Mouse (Mus musculus): ENCODE measurements around the gene Ggt1.
"Not testable (repeated sequence)": the region's sequence is repeated elsewhere in the genome, so short reads cannot be mapped to it uniquely, and the experiment has no call there.

Ggt1 gene

DNA sequence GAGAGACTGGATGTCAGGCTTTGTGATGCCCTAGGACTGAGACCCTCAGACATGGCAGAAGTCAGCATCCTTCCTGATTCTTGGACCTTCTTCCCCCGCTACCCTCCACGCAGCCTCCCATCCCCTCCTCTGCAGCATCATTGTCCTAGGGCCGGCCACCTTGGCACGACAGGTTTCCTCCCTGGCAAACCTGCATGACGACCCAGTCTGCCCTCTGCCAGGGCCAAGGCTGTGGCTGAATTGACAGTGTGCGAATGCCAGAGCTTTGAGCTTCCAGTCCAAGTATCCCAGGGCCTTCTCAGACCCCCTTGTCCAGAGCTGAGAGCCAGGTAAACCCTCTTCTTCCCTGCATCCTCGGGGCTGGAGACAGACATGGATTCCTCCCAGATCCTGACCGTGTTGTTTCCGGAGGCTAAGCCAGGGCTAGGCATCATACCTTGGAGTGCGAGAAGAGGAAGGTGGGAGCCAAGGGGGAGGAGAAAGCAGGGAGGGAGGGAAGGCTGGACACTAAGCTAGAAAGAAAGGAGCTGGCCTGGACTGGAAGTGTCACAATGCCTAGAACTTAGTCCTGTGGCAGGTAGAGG, at the start of gene Ggt1:
Gene Ggt1 (plus strand): TSS at position 534 of the 584 bp plus-strand sequence.
- in situ Hi-C loops (cut with MseI, MboI), result no loop called here

DNA sequence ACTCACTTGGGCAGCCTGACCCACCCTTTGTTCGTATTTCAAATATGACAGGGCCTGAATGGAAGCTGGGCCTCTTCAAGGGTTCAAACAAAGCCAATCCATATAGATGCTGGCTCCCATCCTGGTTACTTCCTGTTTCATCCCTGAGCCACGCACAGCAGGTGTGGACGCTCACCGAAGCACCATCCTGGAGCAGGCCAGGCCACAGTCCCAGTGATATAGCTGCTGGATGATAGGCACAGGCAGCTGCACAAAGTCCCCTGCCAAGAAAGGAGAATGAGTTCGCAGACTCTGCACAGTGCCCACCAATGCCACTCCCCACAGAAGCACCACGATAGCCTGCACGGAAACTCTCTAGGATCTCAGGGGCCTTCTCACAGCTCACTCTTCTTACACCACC, 49.5 kb upstream of the Ggt1 start:
- in situ Hi-C loops (cut with MseI, MboI), result no loop called here

DNA sequence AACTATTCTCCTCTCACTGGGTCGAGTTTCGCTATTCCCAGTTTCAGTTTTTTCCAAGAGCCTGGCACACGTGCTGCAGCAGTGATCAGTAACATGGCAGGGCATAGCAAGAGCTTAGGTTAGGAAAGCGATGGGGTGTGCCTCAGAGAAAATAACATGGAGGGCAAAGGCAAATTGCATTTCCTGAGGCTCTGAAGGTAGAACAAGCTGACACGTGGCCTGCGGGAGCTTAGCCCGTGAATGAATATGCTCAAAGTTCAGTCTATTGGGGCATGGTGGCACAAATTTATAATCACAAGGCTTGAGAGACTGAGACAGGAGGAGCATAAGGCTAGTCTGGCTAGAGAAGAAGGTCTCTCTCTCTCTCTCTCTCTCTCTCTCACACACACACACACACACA, 48.6 kb upstream of the Ggt1 start:
- in situ Hi-C loops (cut with MseI, MboI), result no loop called here

DNA sequence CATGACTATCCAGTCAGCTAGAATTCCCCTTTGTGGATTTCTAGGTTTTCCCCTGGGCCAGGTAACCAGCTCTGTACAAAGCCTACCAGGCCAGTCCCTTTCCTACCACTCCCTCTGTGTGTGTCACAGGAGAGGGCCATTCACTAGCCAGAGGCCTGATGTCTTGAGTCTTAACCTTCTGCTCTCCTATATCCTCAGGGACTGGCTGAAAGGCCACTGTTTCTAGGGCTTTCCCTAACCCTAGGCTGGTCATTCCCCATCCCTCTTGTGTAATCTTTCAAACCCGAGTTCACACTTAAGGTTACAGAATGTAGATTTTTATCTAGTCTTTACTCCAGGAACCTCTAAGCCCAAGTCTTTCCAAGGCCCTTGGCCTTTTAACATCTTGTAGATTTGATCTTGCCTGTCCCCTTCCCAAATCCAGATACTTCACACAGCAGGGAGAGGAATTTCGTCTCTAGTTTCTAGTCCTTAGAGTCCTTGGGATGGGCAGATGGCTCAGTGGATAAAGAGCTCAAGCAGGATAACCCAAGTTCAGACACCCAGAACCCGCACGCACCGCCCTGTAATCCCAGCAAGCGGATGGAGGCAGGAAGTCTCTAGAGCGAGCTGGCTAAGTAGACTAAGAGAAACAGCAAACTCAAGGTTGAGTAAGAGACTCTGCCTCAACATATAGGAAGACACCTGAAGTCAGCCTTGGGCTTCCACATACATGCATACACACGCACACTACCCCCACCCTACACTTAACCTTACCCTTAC, 47.9 kb upstream of the Ggt1 start:
- in situ Hi-C loops (cut with MseI, MboI), result no loop called here

DNA sequence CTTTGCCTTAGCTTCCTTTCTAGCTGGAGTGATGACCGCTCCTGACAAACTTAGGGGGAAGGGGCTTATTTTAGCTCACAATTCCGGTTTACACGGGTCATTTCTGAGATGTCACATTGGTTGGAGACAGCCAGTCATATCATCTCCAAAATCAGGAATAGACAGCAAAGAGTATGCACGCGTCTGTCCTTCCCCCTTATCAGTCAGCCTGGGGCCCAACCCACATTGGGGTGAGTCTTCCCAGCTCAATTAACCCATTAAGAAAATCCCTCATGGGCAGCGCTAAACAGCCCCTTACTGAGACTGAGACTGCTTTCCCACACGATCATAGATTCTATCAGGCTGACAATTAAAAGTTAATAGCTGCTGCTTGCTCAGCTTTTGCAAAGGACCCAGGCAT, 47.0 kb upstream of the Ggt1 start:
- in situ Hi-C loops (cut with MseI, MboI), result no loop called here

DNA sequence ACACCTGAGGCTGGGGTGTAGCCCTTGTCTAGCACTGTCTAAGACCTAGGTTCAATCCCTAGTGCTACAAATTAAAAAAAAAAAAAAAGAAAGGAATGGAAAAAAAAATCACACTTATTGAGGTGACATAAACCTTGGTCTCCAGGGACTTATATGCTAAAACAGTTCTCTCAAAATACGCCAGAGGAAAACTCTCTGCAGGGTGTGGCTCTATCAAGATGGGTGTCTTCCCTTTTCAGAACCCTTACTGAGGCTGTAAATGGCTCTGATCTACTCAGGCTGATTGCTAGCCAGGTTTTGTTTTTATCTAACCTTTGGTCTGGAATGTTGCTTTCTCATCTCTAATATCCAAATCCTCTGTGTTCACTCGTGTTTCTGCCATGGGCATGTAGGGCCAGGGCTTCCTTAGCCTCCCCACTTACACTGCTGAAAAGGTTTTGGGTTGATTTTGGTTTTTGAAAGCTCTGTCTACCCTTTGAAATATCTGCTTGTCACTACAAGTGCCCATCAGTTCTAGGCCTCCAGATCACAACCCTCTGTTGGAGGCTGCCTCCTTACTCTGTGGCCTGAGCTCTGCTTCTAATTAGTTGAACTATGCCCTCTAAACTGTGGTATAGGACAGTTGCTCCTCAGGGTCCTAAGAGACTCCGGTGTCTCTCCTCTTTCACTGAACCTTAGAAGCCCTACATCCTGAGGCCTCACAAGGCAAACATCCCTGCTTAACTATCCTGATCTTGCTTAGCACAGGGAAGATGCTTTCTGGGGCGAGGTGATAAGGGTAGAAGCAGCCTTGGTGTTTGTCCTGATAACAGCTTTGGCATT, 46.0 kb upstream of the Ggt1 start:
- in situ Hi-C loops (cut with MseI, MboI), result no loop called here

DNA sequence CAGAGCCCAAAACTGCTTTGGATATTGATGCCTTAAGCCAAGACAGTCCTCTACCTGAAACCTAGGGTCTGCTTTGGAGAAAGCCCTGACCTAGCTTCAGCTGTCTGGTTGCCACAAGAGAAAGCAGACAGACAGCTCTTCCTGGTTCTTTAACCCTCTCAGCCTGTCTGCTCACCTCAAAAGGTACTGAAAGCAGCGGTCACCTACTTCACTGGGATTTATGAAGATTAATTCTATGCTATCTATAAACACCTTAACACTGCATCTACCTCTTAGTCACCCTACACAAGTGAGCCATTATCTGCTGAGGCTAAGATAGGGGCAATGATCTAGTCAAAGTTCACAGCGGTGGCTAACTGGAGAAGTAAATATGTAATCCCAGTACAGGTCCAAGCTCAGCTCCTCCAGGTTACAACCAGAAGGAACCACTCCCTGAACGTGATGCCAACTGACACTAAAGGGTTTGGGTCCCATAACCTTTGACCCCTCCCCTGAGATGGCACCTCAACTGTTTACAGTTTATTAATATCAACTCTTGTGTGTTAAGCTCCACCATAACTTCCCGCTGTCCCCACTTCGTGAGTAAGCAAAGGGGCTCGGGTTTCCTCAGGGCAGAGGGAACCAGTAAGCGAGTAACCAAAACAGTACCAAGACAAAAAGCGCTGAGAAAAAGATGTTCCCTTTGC, 45.2 kb upstream of the Ggt1 start:
- in situ Hi-C loops (cut with MseI, MboI), result no loop called here

DNA sequence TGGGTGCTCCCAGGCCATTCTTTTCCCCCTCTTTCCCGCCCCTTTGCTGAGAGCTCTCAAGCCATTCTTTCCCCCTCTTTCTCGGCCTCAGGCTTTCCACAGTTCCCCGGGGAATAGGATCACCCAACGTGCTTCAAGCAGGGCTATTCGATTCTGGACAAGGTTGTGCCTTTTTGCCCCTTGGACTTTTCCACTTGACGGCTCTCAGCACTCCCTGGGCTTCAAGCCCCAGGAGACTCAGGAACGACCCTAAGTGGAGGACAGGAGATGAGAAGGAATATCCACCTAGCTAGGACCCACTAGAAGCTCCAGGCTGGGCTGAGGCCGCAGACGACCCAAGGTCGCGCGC, 44.7 kb upstream of the Ggt1 start:
- in situ Hi-C loops (cut with MseI, MboI), result no loop called here

DNA sequence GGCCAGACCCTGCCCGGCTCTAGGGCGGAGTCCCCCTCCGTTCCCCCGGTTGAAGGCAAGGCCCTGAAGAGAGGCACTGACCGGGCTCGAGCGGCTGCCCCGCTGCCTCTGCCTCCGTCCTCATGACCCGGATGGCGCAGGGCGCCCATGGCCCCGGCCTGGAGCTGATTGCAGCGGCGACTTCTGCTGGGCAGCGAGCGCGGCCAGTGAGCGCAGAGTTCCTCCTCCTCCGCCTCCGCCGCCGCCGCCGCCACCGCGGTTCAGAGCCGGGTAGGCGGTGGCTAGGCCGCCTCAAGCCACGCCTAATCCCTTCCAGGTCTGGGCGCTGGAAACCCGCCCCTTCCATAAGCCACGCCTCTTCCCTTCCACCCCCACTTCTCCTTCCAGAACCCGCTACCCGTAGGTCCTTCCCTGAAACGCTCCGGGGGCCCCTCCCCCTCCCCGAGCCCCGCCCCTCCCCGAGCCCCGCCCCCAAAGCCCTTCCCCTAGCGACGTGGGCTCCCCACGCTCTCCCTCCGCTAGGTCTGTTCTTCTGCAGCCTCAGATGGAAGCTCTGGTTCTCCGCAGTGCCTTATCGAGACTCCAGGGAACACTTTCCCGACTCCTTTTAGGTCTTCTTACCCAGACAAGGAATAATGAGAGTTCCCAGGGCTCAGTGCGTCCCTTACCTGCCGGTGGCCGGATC, 44.2 kb upstream of the Ggt1 start, which contains the start of gene Snrpd3:
Gene Snrpd3 (plus strand): TSS at position 479 of the 685 bp plus-strand sequence.
- in situ Hi-C loops (cut with MseI, MboI), result no loop called here

DNA sequence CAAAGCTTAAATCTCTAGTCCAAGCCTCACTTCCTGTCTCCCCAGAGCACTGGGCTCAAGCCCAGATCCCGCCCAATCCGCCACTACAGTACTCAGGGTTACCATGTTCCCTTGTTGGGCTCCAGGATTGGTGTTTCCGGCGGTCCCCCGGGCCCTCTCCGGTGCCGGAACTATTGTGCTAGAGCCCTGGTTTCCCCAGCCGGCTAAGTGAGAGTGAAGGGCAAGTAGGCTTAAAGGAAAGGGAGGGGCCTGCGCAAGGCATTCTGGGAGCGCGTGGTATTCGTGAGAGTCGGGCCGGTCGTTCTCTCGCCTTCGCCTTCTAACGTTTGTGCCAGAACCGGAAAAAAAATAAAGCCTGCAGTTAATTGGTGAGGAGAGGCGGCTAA, 43.7 kb upstream of the Ggt1 start, which contains the start of gene Gucd1:
Gene Gucd1 (minus strand): TSS at position 215 of the 386 bp plus-strand sequence.
- in situ Hi-C loops (cut with MseI, MboI), result no loop called here

DNA sequence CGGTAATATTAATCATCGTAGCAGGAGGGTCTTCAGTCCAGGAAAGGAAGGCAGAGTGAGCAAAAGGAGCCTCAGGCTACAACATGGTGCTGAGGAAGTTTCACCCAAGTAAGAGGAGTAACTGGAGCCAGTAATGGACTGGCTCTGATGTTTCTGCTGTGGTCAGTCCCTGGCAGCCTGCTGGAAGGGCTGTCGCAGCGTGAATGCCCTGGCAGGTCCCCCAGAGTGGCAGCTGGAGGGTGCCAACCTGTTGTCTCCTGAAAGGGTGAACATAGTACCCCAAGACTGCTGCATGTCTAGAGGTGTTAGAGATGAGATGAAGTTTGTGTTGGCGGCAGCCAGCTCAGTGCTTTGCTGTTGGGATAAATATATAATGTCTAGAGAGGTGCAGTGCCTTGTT, 40.8 kb upstream of the Ggt1 start:
- in situ Hi-C loops (cut with MseI, MboI), result no loop called here

DNA sequence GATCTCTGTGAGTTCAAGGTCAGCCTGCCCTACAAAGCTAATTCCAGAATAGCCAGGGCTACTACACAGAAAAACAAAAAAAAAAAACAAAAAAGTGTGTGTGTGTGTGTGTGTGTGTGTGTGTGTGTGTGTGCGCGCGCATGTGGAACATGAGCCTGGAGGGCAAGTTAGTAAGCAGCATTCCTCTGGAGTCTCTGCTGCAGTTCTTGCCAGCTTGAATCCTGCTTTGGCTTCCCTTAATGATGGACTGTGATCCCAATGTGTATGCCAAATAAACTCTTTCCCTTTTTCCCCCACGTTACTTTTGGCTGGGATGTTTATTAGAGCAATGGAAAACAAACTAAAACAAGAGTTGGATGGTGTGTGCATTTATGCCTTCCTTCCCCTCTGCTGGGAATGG, 39.8 kb upstream of the Ggt1 start:
- in situ Hi-C loops (cut with MseI, MboI), result no loop called here

DNA sequence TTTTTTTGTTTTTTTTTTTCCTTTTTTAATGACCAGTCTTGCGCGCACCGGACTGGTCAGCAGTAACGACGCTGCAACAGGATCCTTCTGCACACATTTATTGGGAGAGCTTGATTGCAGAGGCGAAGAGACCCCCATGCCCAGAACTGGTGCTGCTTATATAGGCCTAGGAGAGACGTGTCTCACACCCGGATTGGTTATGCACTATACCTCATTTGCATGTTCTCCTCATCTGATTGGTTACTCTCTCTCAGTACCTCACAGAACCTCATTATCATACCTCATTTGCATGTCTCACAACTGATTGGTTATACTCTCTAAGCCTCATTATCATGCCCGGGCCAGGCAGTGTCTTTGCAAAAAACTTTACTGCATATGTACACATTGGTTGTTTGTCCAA, 36.0 kb upstream of the Ggt1 start:
- in situ Hi-C loops (cut with MseI, MboI), result not testable (repeated sequence)

DNA sequence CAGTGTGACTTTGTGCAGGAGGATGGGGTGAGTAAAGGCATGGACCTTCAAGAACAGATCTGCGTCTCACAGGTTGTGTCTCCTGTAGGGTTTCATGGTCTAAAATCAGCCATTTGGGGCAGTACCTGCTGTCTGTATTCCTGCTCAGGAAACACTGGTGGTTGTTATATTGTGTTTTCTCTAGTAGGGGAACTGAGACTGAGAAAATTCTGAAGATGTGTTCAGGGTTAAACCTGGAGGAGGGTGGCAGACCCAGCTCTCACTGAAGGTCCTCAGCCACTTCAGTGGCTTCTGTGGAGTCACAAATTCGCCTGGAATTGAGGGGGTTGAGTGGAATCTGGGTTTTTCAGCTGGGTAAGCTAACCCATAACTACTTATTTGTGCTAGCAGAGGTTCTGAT, 31.1 kb upstream of the Ggt1 start:
- in situ Hi-C loops (cut with MseI, MboI), result no loop called here

DNA sequence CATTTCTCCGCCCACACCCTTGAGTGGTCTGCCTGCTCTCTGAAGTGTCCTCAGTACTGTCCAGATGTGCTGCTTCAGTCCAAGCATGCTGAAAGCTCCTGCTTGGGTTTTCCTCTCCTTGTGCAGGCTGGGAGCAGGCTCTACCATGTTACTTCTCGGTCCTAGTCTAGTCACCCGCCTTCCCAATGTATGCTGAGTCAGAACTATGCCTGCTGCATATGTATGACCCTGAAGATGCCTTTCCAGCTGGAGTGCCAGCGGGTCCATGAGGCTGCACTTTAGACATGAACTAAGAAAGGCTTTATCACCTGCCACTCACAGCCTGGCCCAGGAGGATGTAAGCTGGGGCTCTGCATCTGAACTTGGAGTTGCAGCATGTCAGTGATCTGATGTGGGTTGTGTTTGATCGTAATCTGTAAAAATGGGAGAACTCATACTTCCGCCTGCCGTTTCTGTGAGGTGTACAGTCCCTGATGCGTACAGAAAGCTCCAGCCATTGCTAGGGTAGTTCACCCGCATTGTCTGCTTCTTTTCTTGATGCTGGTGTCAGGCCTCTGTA, 29.8 kb upstream of the Ggt1 start:
- in situ Hi-C loops (cut with MseI, MboI), result no loop called here

DNA sequence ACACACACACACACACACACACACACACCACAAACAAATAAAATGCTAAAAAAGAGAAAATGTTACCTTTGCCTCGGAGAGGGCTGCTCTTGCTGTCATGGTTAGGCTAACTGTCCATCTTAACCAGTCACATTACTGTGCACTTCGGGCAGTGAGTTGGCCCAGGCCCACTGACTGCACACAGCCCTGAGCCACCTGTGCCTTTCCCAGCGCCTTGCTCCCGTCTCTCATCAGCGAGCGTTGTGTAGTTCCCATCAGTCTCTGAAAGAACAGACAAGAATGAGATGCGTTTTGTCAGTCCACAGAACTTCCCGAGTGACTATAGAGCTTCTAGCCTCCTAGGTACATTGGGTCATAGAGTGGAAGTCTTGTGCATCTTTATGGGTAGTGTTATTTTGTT, 27.2 kb upstream of the Ggt1 start:
- in situ Hi-C loops (cut with MseI, MboI), result no loop called here

DNA sequence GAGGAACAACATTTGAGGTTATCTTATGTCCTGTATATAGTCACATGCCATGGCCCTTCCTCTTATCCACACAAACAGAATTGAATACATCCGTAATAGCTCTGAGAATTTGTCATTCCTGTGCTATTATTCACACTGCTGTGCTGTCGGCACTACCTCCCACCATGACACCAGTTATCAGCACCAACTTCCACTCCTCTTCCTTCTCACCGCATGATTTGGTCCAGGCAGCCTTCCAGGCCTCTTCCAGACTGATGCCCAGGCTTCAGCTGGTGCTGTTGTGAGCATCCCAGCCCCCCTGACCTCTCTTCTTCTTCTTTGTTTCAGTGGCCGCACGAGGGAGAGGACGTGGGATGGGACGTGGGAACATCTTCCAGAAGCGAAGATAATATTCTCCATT, 26.5 kb upstream of the Ggt1 start:
- in situ Hi-C loops (cut with MseI, MboI), result no loop called here

DNA sequence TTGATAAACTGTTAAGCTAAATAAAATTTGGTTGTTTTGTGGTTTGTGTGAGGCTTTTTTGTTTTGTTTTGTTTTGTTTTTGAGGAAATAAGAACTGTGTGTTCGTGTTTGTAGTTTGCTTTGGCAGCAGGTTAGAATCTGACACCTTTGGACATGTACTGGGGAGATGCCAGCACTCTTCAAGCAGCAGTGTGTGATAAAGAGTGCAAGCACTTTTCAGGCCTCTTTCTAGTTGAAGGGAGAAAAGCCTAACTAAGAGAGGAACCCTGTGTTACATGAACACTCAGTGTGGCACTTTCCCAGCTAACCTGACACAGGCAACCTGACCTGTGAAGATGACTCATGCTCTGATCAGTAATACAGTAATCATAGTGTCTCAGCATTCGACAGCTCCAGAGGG, 26.0 kb upstream of the Ggt1 start:
- in situ Hi-C loops (cut with MseI, MboI), result no loop called here

DNA sequence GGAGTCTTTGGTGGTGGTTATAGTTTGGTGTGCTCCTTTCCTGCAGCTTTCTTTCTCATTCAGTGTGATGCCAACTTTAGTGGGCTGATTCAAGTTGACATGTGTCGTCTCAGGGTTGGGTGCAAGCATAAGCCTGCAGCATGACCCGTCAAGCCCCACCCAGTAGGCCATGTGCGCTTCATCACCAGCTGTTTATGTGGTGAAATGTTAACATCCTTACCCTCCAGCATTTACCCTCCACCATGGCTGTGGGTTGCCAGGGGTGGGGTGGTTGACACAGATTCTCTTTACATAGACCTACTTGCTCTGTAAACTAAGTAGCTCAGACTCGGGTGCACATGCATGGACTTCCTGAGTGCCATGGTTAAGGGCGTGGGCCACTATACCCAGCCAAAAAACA, 25.3 kb upstream of the Ggt1 start:
- in situ Hi-C loops (cut with MseI, MboI), result no loop called here

DNA sequence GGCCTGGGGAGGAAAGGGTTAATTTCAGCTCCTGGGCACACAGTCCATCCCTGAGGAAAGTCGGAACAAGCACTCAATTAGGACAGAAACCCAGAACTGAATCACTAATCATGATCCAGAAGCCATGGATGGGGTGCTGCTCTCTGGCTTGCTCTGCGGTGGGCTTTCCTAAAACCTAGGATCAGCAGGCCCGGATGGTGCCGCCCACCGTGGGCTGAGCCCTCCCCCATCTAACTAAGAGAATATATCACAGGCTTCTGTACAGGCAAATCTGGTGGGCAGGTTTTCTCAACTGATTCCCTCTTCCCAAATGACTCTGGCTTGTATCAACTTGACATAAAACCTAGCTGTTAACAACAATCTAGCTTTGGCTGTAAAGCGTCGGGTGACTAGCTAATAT, 13.5 kb upstream of the Ggt1 start:
- in situ Hi-C loops (cut with MseI, MboI), result no loop called here

DNA sequence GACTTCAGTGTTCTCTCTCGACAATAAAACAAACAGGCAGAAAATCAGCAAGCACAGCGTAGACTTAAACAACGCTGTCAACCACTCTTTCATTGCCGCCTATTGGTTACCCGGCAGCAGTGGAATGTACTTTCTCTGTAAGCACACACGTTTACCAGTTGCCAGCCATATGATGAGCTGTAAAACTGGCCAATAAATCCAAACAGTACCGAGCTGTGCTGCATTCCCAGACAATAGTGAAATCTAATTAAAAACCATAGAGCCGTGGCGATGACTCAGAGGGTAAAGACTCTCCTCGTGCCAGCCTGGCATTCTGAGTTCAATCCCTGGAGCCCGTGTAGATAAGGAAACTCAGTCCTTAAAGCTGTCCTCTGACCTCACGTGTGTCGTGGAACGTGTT, 12.9 kb upstream of the Ggt1 start:
- in situ Hi-C loops (cut with MseI, MboI), result no loop called here
